Mouse (Mus musculus) C2C12 (cell line): Measurements from ENCODE around the gene Zfp746. TPM values are rescaled to one million over a fixed set of nuclear protein-coding genes. Genes with fewer than 3 reads are reported as not detected.

ENCODE experiments used
- H3K27me3 ChIP-seq: one replicate; pipeline ENCODE4 v1.6.1; 2011; ENCODE audit not compliant: control insufficient read depth, insufficient read depth, insufficient read length
- H3K36me3 ChIP-seq: one replicate; pipeline ENCODE4 v1.6.1; 2011; ENCODE audit not compliant: control insufficient read depth, insufficient read depth
- H3K4me3 ChIP-seq: one replicate; pipeline ENCODE4 v1.5.1; 2011; ENCODE audit warnings: mild to moderate bottlenecking, control low read depth; ENCODE audit not compliant: poor library complexity, insufficient read depth, severe bottlenecking
- H3K79me2 ChIP-seq: one replicate; pipeline ENCODE4 v1.6.1; 2011; ENCODE audit not compliant: control insufficient read depth, insufficient read depth
- H3K79me3 ChIP-seq: one replicate; pipeline ENCODE4 v1.6.1; 2011; ENCODE audit warnings: low read depth, control low read depth
- H3ac ChIP-seq: one replicate; pipeline ENCODE3; 2011; ENCODE audit warnings: low read depth; ENCODE audit not compliant: control insufficient read depth, insufficient read length
- CEBPB ChIP-seq: IDR thresholded peaks from one replicate; pipeline ENCODE4 v1.6.1; 2011; ENCODE audit warnings: low read depth, mild to moderate bottlenecking, control low read depth, moderate library complexity
- CTCF ChIP-seq: IDR thresholded peaks from one replicate; pipeline ENCODE4 v1.5.1; 2011; ENCODE audit not compliant: control insufficient read depth, insufficient read depth, insufficient read length
- FOSL1 ChIP-seq: IDR thresholded peaks from one replicate; pipeline ENCODE4 v1.8.0; 2011; ENCODE audit warnings: mild to moderate bottlenecking, low read length; ENCODE audit not compliant: poor library complexity, insufficient read depth, severe bottlenecking
- MAX ChIP-seq: IDR thresholded peaks from one replicate; pipeline ENCODE4 v1.6.1; 2011; ENCODE audit warnings: mild to moderate bottlenecking, control low read depth
- MYOD1 ChIP-seq: IDR thresholded peaks from one replicate; pipeline ENCODE4 v1.6.1; 2011; ENCODE audit warnings: low read depth; ENCODE audit not compliant: control insufficient read depth, insufficient read length
- MYOG ChIP-seq: IDR thresholded peaks from one replicate; pipeline ENCODE4 v1.6.1; 2011; ENCODE audit not compliant: control insufficient read depth, insufficient read length; ENCODE audit errors: extremely low read depth
- USF1 ChIP-seq: IDR thresholded peaks from one replicate; pipeline ENCODE4 v1.6.1; 2011; ENCODE audit warnings: low read depth, mild to moderate bottlenecking, control low read depth, moderate library complexity
- polyA plus RNA-seq: library from polyadenylated mRNA; unstranded; fragments of >200 nt; fragmentation: generic; extraction: Trizol; gene quantifications from one replicate; pipeline ENCODE4 v1.2.1, GENCODE M21; 2012; ENCODE audit warnings: missing spikeins

The Zfp746 gene
- polyA plus RNA-seq, 1 experiment: 13.5 TPM

DNA sequence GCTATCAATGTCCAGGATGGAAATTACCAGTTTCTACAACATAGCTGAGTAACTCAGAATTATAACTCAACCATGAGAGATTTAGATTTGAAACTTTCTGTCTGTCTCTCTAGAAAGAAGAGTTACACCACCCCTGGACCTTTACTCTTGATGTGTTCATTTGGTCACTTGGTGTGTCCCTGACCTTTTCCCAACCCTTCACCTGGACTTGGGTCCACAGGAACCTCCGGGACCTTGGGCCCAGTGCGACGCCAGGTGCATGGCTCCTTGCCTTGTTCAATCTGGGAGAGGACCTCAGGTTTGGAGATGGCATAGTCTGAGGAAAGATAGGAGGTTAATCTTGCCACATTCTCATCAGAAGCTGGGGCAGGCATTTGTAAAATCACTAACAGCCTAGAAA is 4.4 kb downstream of the Zfp746 start:
- TF ChIP-seq MYOG: no peak
- no peak for TF ChIP-seq CTCF
- no peak for TF ChIP-seq USF1
- TF ChIP-seq MAX: no peak
- no peak for TF ChIP-seq CEBPB
- no peak for TF ChIP-seq MYOD1
- no peak for TF ChIP-seq FOSL1
- peaks cover 13% of the 10 kb centered on the region for H3K79me3 ChIP-seq
- H3K36me3 ChIP-seq: peaks cover 63% of the 10 kb centered on the region

DNA sequence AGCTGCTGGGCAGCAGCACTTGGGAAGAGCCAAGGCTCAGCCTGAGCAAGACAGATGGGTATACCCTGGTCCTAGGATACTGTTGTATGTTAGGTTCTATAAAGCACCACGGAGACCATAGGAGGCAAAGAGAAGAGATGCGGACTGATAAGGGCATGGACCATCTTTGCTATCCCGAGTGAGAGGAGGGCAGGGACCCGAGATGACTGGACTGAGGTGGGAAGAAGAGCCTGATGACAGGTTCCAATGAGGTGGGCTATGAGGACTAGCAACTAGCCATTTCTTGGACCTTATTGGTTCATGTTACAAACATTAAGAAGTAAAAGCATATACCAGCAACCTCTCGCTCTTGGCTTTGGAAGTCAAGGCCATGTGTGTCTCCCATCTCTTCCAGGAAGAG is 5.4 kb downstream of the Zfp746 start:
- Histone ChIP-seq H3K4me3 (no peak overlapping the region), H3K36me3 (peaks cover 73% of the 10 kb centered on the region)
- no peak for TF ChIP-seq USF1
- TF ChIP-seq MYOG: no peak
- TF ChIP-seq MYOD1: no peak

More for the DNA sequence above, 4.4 kb downstream of the Zfp746 start:
- H3ac ChIP-seq: no peak overlapping the region
- peaks cover 22% of the 10 kb centered on the region for H3K79me2 ChIP-seq
- no peaks in the 10 kb centered on the region for H3K27me3 ChIP-seq
- no peak overlapping the region for H3K4me3 ChIP-seq

DNA sequence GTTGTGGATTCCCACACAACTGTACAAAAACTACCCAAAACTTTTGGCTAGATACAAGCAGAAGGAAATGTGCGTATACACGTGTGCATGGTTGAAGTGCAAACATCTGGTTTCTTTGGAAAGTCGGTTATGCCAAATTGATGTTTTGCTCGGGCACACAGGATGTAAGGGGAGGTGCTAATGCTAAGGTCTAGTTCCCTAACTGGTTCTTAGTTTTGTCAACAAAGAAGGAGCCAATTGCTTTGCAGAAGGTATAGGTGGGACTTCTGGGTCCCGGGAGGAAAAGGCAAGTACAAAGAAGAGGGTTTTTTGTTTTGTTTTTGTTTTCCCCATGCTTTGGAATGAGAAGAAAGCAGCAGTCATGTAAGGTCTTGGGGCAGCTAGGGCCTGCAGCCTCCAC is 13.1 kb downstream of the Zfp746 start:
- TF ChIP-seq MYOD1: no peak
- no peak for TF ChIP-seq USF1
- TF ChIP-seq MYOG: no peak
- TF ChIP-seq MAX: no peak
- no peak for TF ChIP-seq CTCF
- TF ChIP-seq FOSL1: no peak
- TF ChIP-seq CEBPB: no peak
- Histone ChIP-seq H3K4me3 (no peak overlapping the region), H3K79me3 (no peaks in the 10 kb centered on the region), H3K79me2 (no peaks in the 10 kb centered on the region), H3K27me3 (no peaks in the 10 kb centered on the region), H3K36me3 (peaks cover 71% of the 10 kb centered on the region), H3ac (no peak overlapping the region)

More for the DNA sequence above, 5.4 kb downstream of the Zfp746 start:
- Histone ChIP-seq H3K79me2 (peaks cover 22% of the 10 kb centered on the region), H3K27me3 (no peaks in the 10 kb centered on the region), H3K79me3 (peaks cover 13% of the 10 kb centered on the region), H3ac (no peak overlapping the region)

DNA sequence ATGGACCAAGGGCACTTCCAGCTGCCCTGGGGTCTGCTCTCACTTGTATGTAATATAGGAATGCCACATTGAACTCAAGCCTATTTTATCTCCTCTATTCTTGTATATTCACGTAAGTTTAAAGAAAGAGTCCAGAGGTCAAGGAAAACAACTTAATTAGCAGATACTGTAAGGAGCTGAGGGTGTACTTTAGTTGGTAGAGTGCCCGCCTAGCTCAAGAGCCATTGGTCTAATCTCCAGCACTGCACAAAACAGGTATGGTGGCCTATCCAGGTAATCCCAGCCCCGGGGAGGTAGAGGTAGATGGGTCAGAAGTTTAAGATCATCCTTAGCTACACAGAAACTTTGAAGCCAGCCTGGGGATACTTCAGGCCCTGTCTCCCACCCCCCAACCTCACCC is 18.9 kb downstream of the Zfp746 start:
- H3K4me3 ChIP-seq: no peak overlapping the region
- peaks cover 2% of the 10 kb centered on the region for H3K79me3 ChIP-seq
- no peak overlapping the region for H3ac ChIP-seq
- H3K27me3 ChIP-seq: no peaks in the 10 kb centered on the region
- TF ChIP-seq MYOG (no peak), CEBPB (no peak), MAX (no peak), USF1 (no peak), FOSL1 (no peak), CTCF (no peak)
- H3K79me2 ChIP-seq: no peaks in the 10 kb centered on the region
- H3K36me3 ChIP-seq: peaks cover 73% of the 10 kb centered on the region

DNA sequence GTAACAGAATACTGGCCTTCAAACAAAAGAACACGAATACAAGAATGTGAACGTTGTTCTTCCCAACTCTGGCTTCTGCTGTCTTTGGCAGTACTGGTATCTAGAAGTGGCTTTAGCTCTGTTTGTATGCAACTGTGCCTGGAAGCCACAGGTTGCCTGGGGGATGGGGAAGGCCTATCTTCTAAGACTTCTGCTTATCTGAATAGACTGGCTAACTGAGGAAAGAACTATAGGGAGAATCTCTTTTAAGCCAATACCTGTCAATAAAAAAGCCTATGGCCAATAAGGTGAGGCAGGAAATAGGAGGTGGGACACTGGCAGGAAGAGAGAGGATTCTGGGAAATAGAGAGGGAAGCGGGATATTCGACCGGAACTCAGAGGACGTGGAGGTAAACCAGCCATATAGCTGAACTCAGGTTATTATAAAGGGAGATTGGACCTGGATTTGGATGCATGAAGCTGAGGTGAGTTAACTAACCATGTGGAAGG is 20.8 kb downstream of the Zfp746 start:
- H3K79me2 ChIP-seq: no peaks in the 10 kb centered on the region
- H3K79me3 ChIP-seq: peaks cover 2% of the 10 kb centered on the region
- H3ac ChIP-seq: no peak overlapping the region
- H3K36me3 ChIP-seq: peaks cover 61% of the 10 kb centered on the region
- H3K27me3 ChIP-seq: no peaks in the 10 kb centered on the region
- no peak overlapping the region for H3K4me3 ChIP-seq
- TF ChIP-seq MYOG (no peak), USF1 (no peak), CEBPB (no peak), MAX (no peak), FOSL1 (no peak), MYOD1 (no peak), CTCF (no peak)

DNA sequence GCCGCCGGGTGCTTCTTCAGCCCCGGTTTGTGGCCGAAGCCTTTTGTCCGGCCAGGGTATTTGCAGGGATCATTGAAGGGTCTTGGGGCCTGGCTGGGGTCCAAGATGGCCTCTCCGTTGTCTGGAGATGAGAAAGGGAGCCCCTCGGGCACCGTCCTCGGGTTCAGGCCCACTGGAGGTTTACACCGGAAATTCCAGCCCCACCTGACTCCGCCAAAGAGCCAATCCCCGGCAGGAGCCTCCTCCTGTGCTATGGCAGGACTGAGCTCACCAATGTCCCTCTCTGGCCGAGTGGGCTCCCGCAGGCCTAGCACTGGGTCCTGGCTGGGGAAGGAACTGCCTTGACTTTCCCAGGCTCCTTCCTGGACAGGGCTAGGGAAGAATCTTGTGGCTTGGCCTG is 21.9 kb downstream of the Zfp746 start:
- Histone ChIP-seq H3K79me3 (peaks cover 2% of the 10 kb centered on the region), H3ac (no peak overlapping the region), H3K4me3 (no peak overlapping the region), H3K27me3 (no peaks in the 10 kb centered on the region), H3K79me2 (no peaks in the 10 kb centered on the region), H3K36me3 (peaks cover 58% of the 10 kb centered on the region)
- TF ChIP-seq CEBPB (no peak), MAX (no peak)
